Mouse (Mus musculus): ENCODE data around the gene Kcnq1.

The Kcnq1 gene

GRCm38 (mm10) chr7:143360776-143361175 lies 254.6 kb downstream of the Kcnq1 start:
- intact Hi-C loops (cut with DNase I) = no loop called here

GRCm38 (mm10) chr7:143364092-143364832 lies 258.1 kb downstream of the Kcnq1 start:
- intact Hi-C loops (cut with DNase I) = no loop called here

- intact Hi-C loops (cut with DNase I) = no loop called here
These were observed 259.0 kb downstream of the Kcnq1 start for GRCm38 (mm10) chr7:143364969-143365839.

GRCm38 (mm10) chr7:143367366-143368266 lies 261.5 kb downstream of the Kcnq1 start:
- intact Hi-C loops (cut with DNase I) = no loop called here

GRCm38 (mm10) chr7:143368267-143368643 lies 262.1 kb downstream of the Kcnq1 start:
- intact Hi-C loops (cut with DNase I) = no loop called here

- intact Hi-C loops (cut with DNase I) = no loop called here
These were observed 265.2 kb downstream of the Kcnq1 start for GRCm38 (mm10) chr7:143371336-143371735.

GRCm38 (mm10) chr7:143373265-143373664 lies 267.1 kb downstream of the Kcnq1 start:
- intact Hi-C loops (cut with DNase I) = no loop called here

- intact Hi-C loops (cut with DNase I) = no loop called here
These were observed 269.8 kb downstream of the Kcnq1 start for GRCm38 (mm10) chr7:143375945-143376344.

- intact Hi-C loops (cut with DNase I) = no loop called here
These were observed 274.4 kb downstream of the Kcnq1 start for GRCm38 (mm10) chr7:143380466-143381073.

- intact Hi-C loops (cut with DNase I) = no loop called here
These were observed 280.5 kb downstream of the Kcnq1 start for GRCm38 (mm10) chr7:143386632-143387031.

- intact Hi-C loops (cut with DNase I) = no loop called here
These were observed 282.9 kb downstream of the Kcnq1 start for GRCm38 (mm10) chr7:143388783-143389695.

GRCm38 (mm10) chr7:143389860-143390259 lies 283.7 kb downstream of the Kcnq1 start:
- intact Hi-C loops (cut with DNase I) = no loop called here

- intact Hi-C loops (cut with DNase I) = no loop called here
These were observed 284.3 kb downstream of the Kcnq1 start for GRCm38 (mm10) chr7:143390277-143390948.

- intact Hi-C loops (cut with DNase I) = no loop called here
These were observed 289.0 kb downstream of the Kcnq1 start for GRCm38 (mm10) chr7:143395113-143395563.

GRCm38 (mm10) chr7:143399756-143400155 lies 293.6 kb downstream of the Kcnq1 start:
- intact Hi-C loops (cut with DNase I) = no loop called here

- intact Hi-C loops (cut with DNase I) = no loop called here
These were observed 294.4 kb downstream of the Kcnq1 start for GRCm38 (mm10) chr7:143400599-143400998.

GRCm38 (mm10) chr7:143401429-143402016 lies 295.4 kb downstream of the Kcnq1 start:
- intact Hi-C loops (cut with DNase I) = no loop called here

- intact Hi-C loops (cut with DNase I) = no loop called here
These were observed 298.1 kb downstream of the Kcnq1 start for GRCm38 (mm10) chr7:143404296-143404695.

Data from adrenal gland (tissue).